Mouse (Mus musculus) urinary bladder, postnatal 0 days (tissue): ENCODE results near the gene Ifih1. TPM values are rescaled to one million over a fixed set of nuclear protein-coding genes. Genes with fewer than 3 reads are reported as not detected.

Experiments
- polyA plus RNA-seq: library from polyadenylated mRNA; unstranded; fragments of >200 nt; fragmentation: Nextera tagmentation; extraction: Ambion mirVana; gene quantifications from 2 replicates; pipeline ENCODE4 v1.2.1, GENCODE M21; 2015

The Ifih1 gene
- polyA plus RNA-seq: 4.1 and 4.8 TPM in 2 replicates

DNA sequence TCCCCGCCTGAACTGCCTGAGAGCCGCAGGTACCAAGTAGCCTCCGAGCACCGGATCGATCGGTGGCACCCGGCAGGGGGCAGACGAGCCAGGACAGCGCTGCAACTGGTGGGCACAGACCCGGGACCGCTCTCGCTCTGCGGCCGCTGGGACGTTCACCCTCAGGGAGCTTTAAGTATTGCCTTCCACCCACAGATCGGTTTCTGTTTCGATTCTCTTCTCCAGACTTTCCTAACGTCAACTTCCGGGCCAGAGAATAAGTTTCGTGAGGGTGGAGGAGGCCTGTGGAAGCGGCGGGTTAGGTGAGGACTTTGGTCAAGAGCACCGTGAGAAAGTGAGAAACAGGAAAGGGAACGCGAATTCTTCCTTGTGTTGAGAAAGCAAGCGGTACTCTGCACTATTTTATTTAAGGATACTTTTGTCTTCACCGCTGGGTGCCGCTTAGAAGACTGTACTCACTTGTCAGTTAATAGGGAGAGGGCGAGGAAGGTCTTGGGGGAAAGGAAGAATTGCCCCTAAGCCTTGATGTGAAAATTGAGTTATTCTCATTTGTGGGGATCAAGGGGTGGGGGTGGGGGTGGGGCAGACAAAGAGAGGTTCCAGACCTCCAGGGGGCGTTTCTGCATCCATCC, at the start of gene Ifih1:
TSS of gene Ifih1 (minus strand) at position 242 of the 632 bp plus-strand sequence.

DNA sequence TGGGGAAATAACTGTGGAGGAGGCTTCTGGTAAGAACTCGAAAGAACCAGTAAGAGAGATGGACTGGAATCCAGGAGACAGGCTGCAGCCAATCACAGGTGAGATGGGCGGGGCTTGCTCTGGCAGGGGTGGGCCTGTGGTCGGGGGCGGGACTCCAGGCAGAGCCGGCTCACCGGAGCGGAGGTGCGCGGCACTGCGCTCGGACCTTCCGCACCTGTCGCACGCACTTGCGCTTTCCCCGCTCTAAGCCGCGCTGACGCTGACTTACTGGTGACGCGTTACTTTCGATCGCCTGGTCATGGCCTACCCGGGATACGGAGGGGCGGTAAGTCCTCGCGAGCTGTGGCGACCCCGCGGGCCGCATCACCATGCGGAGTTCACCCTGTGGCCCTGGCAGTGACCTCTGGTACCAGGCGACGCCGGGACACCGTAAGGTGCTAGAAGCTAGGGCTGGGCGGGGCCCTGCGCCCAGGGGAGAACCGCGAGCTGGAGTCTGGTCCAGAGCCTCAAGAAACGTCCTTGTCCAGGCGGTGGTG, 18.1 kb upstream of the Ifih1 start, which contains the start of gene Gca:
TSS of gene Gca (plus strand) at position 151 of the 536 bp plus-strand sequence.

DNA sequence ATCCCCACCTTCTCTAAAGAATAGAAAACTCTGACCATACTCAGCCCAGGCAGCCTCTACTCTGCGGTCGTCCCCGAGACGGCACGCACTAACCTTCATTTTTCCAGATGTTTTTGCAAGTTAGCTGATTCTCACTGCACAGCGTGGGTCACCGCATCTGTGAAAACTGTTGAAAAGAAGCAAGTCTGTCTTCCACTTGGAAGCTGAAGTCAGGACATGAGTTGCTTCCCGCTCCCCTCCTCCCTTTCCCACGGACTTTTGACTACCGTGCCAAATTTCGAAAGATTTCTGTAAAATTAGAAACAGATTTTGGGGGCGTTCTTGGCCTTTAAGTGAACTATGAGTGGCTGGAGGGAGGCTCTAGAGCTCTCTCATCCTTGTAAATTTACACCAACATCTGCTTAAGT, 72.3 kb downstream of the Ifih1 start, which contains the start of gene Fap:
TSS of gene Fap (minus strand) at position 323 of the 407 bp plus-strand sequence.

Other genes starting within 250 kb of the Ifih1 start
- 5.8 and 5.9 TPM in 2 replicates for gene Dpp4, start 234.0 kb downstream of the Ifih1 start, polyA plus RNA-seq
- gene Gcg, start 162.6 kb downstream of the Ifih1 start, polyA plus RNA-seq: not detected in 2 replicates
- 1.6 TPM in 2 replicates for gene Fap, start 72.2 kb downstream of the Ifih1 start, polyA plus RNA-seq
- 1.8 TPM in 2 replicates for gene Gca, start 18.0 kb upstream of the Ifih1 start, polyA plus RNA-seq